Mouse (Mus musculus): Measurements from ENCODE around the gene Skida1. TPM values are rescaled to one million over a fixed set of nuclear protein-coding genes. Genes with fewer than 3 reads are reported as not detected.
"Not testable (repeated sequence)": the region's sequence is repeated elsewhere in the genome, so short reads cannot be mapped to it uniquely, and the experiment has no call there.

The Skida1 gene
- 1 to 10 TPM; 3.5 to 4.9 TPM for total RNA-seq (2021)
- long read RNA-seq, experiment 1, partial matches to known transcripts = 0 of 2 reads
- long read RNA-seq, experiment 1, other reads (novel, unspliced or antisense) = 2 of 2 reads
- long read RNA-seq, experiment 2, partial matches to known transcripts = 0 of 2 reads
- long read RNA-seq, experiment 2, other reads (novel, unspliced or antisense) = 2 of 2 reads

GRCm38 (mm10) chr2:18048453-18049075 is at the start of gene Skida1:
Gene Skida1 (minus strand): TSS chr2:18049051.
- DNase-seq = peak; percentile 56

GRCm38 (mm10) chr2:18095804-18096203 is 47.0 kb upstream of the Skida1 start:
- DNase-seq = no peak

- no peak for DNase-seq
Measured at GRCm38 (mm10) chr2:18094319-18094718, 45.5 kb upstream of the Skida1 start.

GRCm38 (mm10) chr2:18093858-18094257 is 45.0 kb upstream of the Skida1 start:
- no peak for DNase-seq

GRCm38 (mm10) chr2:18087695-18088094 is 38.8 kb upstream of the Skida1 start:
- not testable (repeated sequence) for DNase-seq

- DNase-seq = no peak
Measured at GRCm38 (mm10) chr2:18080182-18080860, 31.5 kb upstream of the Skida1 start.

- DNase-seq = no peak
Measured at GRCm38 (mm10) chr2:18071947-18072346, 23.1 kb upstream of the Skida1 start.

- DNase-seq = no peak
Measured at GRCm38 (mm10) chr2:18068071-18068796, 19.4 kb upstream of the Skida1 start.

GRCm38 (mm10) chr2:18066436-18066835 is 17.6 kb upstream of the Skida1 start:
- no peak for DNase-seq

GRCm38 (mm10) chr2:18065708-18066030 is 16.8 kb upstream of the Skida1 start:
- DNase-seq = no peak

- peak; percentile 90 for DNase-seq
Measured at GRCm38 (mm10) chr2:18064941-18065707, 16.3 kb upstream of the Skida1 start.

GRCm38 (mm10) chr2:18064356-18064858 is 15.6 kb upstream of the Skida1 start:
- DNase-seq = peak; percentile 95

- peak; percentile 70 for DNase-seq
Measured at GRCm38 (mm10) chr2:18063763-18064251, 15.0 kb upstream of the Skida1 start.

- DNase-seq = no peak
Measured at GRCm38 (mm10) chr2:18060396-18060795, 11.5 kb upstream of the Skida1 start.

- no peak for DNase-seq
Measured at GRCm38 (mm10) chr2:18059891-18060290, 11.0 kb upstream of the Skida1 start.

- no peak for DNase-seq
Measured at GRCm38 (mm10) chr2:18059063-18059462, 10.2 kb upstream of the Skida1 start.

GRCm38 (mm10) chr2:18058146-18058708 is 9.4 kb upstream of the Skida1 start:
- no peak for DNase-seq

- DNase-seq = peak; percentile 70
Measured at GRCm38 (mm10) chr2:18057336-18058145, 8.7 kb upstream of the Skida1 start.

- peak; percentile 97 for DNase-seq
Measured at GRCm38 (mm10) chr2:18056786-18057255, 8.0 kb upstream of the Skida1 start.
